Mouse (Mus musculus) small intestine, adult 2 months (tissue): ENCODE data around the gene Ddrgk1.

Experiments
- CTCF ChIP-seq: fragments of 200-500 bp; IDR thresholded peaks from 2 replicates; pipeline ENCODE4 v1.5.1; 2012; ENCODE audit warnings: low read depth, mild to moderate bottlenecking, control low read depth, inconsistent platforms, low read length, moderate library complexity, mixed read lengths; ENCODE audit not compliant: insufficient replicate concordance, insufficient read length; ENCODE audit errors: extremely low read depth
- POLR2A ChIP-seq: fragments of 200-500 bp; IDR thresholded peaks from 2 replicates; pipeline ENCODE4 v1.6.1; 2012; ENCODE audit warnings: low read depth, mild to moderate bottlenecking, control low read depth, inconsistent platforms, low read length, moderate library complexity

DNA sequence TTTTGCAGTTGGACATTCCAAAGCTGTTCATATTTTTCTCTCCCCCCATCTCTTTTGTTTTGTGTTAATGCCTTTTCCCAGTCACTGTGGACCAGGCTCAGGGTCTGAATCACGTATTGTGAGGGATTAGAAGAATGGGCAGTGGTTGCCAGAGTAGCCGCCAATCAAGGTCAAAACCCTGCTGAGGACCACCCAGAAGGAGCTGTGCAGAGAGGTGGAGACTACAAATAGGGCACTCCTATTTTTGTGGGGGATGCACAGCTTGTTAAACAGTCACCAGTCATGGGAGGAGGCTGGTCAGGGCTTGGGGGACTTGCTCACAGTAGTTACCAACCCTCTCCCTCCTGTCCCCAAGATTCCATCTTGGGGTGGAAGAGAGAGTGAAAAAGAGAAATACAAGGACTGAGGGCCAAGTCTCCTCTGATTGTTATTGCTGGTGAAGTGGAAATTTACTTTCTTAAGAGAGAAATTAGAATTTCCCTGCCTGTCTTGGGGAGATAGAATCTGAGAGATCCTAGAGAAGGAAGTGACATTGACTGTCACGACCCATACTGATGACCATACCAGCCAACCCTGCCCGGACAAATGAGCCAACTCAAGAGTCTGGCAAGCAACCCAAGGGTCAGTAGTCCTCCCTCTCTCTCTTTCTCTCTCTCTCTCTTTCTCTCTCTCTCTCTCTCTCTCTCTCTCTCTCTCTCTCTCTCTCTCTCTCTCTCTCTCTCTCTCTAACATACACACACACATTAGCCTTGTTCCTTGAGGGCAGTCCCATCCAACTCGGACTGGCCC lies 31.4 kb downstream of the Ddrgk1 start:
- no peak for TF ChIP-seq CTCF
- TF ChIP-seq POLR2A: no peak
